Mouse (Mus musculus): ENCODE measurements around the gene Slc6a16. TPM values are rescaled to one million over a fixed set of nuclear protein-coding genes. Genes with fewer than 3 reads are reported as not detected.
"Not testable (repeated sequence)": the region's sequence is repeated elsewhere in the genome, so short reads cannot be mapped to it uniquely, and the experiment has no call there.

Slc6a16 gene
- polyA plus RNA-seq, 1 experiment from 2014 or later, result not detected

GRCm38 (mm10) chr7:45237747-45238699 lies 2.9 kb upstream of the Slc6a16 start:
- H3K9ac ChIP-seq (ENCODE audit: low read depth, low read length), result peak overlapping the region; percentile 29
- 36% methylated on average over 17 of the region's 17 CpGs for WGBS (ENCODE audit: insufficient replicate concordance)

GRCm38 (mm10) chr7:45238723-45239496 lies 2.0 kb upstream of the Slc6a16 start, which contains the start of gene Cd37:
Gene Cd37 (minus strand): TSS chr7:45239115.
- WGBS (ENCODE audit: insufficient replicate concordance), result 9% methylated on average over 20 of the region's 20 CpGs
- H3K4me2 ChIP-seq (ENCODE audit: low read depth, low read length), result peak within 1 kb of the TSS; percentile 62
- H3K4me1 ChIP-seq (ENCODE audit: control insufficient read depth, low read depth, low read length), result peaks cover 13% of the 10 kb centered on the region

More at GRCm38 (mm10) chr7:45237747-45238699, 2.9 kb upstream of the Slc6a16 start:
- Histone ChIP-seq H3K9me3 (replicated peaks; ENCODE audit: control insufficient read depth, low read length) (no peaks in the 10 kb centered on the region), H3K4me2 (ENCODE audit: low read depth, low read length) (peak overlapping the region; percentile 62), H3K4me1 (ENCODE audit: control insufficient read depth, low read depth, low read length) (peaks cover 14% of the 10 kb centered on the region), H3K27ac (ENCODE audit: low read length) (peak overlapping the region; percentile 75), H3K36me3 (ENCODE audit: control insufficient read depth, insufficient read depth) (no peaks in the 10 kb centered on the region), H3K4me3 (ENCODE audit: low read depth, low read length) (peak overlapping the region; percentile 49), H3K27me3 (ENCODE audit: control insufficient read depth, insufficient read depth, low read depth, low read length) (no peaks in the 10 kb centered on the region)
- no peak for ATAC-seq (ENCODE audit: low read depth)

GRCm38 (mm10) chr7:45240109-45240508 lies 776 bp upstream of the Slc6a16 start:
- Histone ChIP-seq H3K27ac (ENCODE audit: low read length) (no peak overlapping the region), H3K27me3 (ENCODE audit: control insufficient read depth, insufficient read depth, low read depth, low read length) (no peaks in the 10 kb centered on the region), H3K36me3 (ENCODE audit: control insufficient read depth, insufficient read depth) (no peaks in the 10 kb centered on the region), H3K4me1 (ENCODE audit: control insufficient read depth, low read depth, low read length) (peaks cover 9% of the 10 kb centered on the region), H3K9ac (ENCODE audit: low read depth, low read length) (no peak overlapping the region), H3K4me3 (ENCODE audit: low read depth, low read length) (no peak overlapping the region), H3K4me2 (ENCODE audit: low read depth, low read length) (no peak overlapping the region), H3K9me3 (replicated peaks; ENCODE audit: control insufficient read depth, low read length) (no peaks in the 10 kb centered on the region)
- no peak for ATAC-seq (ENCODE audit: low read depth)
- WGBS (ENCODE audit: insufficient replicate concordance), result 64% methylated on average over 7 of the region's 7 CpGs

More at GRCm38 (mm10) chr7:45238723-45239496, 2.0 kb upstream of the Slc6a16 start, which contains the start of gene Cd37:
- peak within 1 kb of the TSS; percentile 29 for H3K9ac ChIP-seq (ENCODE audit: low read depth, low read length)
- ATAC-seq (ENCODE audit: low read depth), result peak; percentile 49; the same call in 1 of the 2 replicates
- no peaks in the 10 kb centered on the region for H3K9me3 ChIP-seq (replicated peaks; ENCODE audit: control insufficient read depth, low read length)
- peak within 1 kb of the TSS; percentile 49 for H3K4me3 ChIP-seq (ENCODE audit: low read depth, low read length)
- H3K27ac ChIP-seq (ENCODE audit: low read length), result peak within 1 kb of the TSS; percentile 75
- H3K27me3 ChIP-seq (ENCODE audit: control insufficient read depth, insufficient read depth, low read depth, low read length), result no peaks in the 10 kb centered on the region
- H3K36me3 ChIP-seq (ENCODE audit: control insufficient read depth, insufficient read depth), result no peaks in the 10 kb centered on the region

GRCm38 (mm10) chr7:45241389-45241749 lies 484 bp downstream of the Slc6a16 start:
- ATAC-seq (ENCODE audit: low read depth), result no peak
- peaks cover 9% of the 10 kb centered on the region for H3K4me1 ChIP-seq (ENCODE audit: control insufficient read depth, low read depth, low read length)
- H3K4me2 ChIP-seq (ENCODE audit: low read depth, low read length), result 0 out of 2 replicates have a peak overlapping the region, but pooled peaks have one; percentile 8
- no peaks in the 10 kb centered on the region for H3K27me3 ChIP-seq (ENCODE audit: control insufficient read depth, insufficient read depth, low read depth, low read length)
- H3K4me3 ChIP-seq (ENCODE audit: low read depth, low read length), result no peak overlapping the region
- WGBS (ENCODE audit: insufficient replicate concordance), result 74% methylated on average over 6 of the region's 6 CpGs
- H3K9ac ChIP-seq (ENCODE audit: low read depth, low read length), result no peak overlapping the region
- no peak overlapping the region for H3K27ac ChIP-seq (ENCODE audit: low read length)
- no peaks in the 10 kb centered on the region for H3K9me3 ChIP-seq (replicated peaks; ENCODE audit: control insufficient read depth, low read length)
- H3K36me3 ChIP-seq (ENCODE audit: control insufficient read depth, insufficient read depth), result no peaks in the 10 kb centered on the region

GRCm38 (mm10) chr7:45247666-45248065 lies 6.8 kb downstream of the Slc6a16 start:
- H3K4me1 ChIP-seq (ENCODE audit: control insufficient read depth, low read depth, low read length), result no peaks in the 10 kb centered on the region
- H3K4me2 ChIP-seq (ENCODE audit: low read depth, low read length), result no peak overlapping the region
- H3K4me3 ChIP-seq (ENCODE audit: low read depth, low read length), result no peak overlapping the region
- no peaks in the 10 kb centered on the region for H3K27me3 ChIP-seq (ENCODE audit: control insufficient read depth, insufficient read depth, low read depth, low read length)
- WGBS (ENCODE audit: insufficient replicate concordance), result 36% methylated on average over 3 of the region's 3 CpGs
- no peak overlapping the region for H3K9ac ChIP-seq (ENCODE audit: low read depth, low read length)
- no peaks in the 10 kb centered on the region for H3K36me3 ChIP-seq (ENCODE audit: control insufficient read depth, insufficient read depth)
- ATAC-seq (ENCODE audit: low read depth), result no peak
- H3K27ac ChIP-seq (ENCODE audit: low read length), result no peak overlapping the region
- no peaks in the 10 kb centered on the region for H3K9me3 ChIP-seq (replicated peaks; ENCODE audit: control insufficient read depth, low read length)

- Histone ChIP-seq H3K27me3 (ENCODE audit: control insufficient read depth, insufficient read depth, low read depth, low read length) (no peaks in the 10 kb centered on the region), H3K4me1 (ENCODE audit: control insufficient read depth, low read depth, low read length) (no peaks in the 10 kb centered on the region), H3K9ac (ENCODE audit: low read depth, low read length) (no peak overlapping the region), H3K36me3 (ENCODE audit: control insufficient read depth, insufficient read depth) (no peaks in the 10 kb centered on the region), H3K4me3 (ENCODE audit: low read depth, low read length) (no peak overlapping the region), H3K9me3 (replicated peaks; ENCODE audit: control insufficient read depth, low read length) (no peaks in the 10 kb centered on the region), H3K27ac (ENCODE audit: low read length) (no peak overlapping the region), H3K4me2 (ENCODE audit: low read depth, low read length) (no peak overlapping the region)
- ATAC-seq (ENCODE audit: low read depth), result no peak
- whole genome bisulfite sequencing (ENCODE audit: insufficient replicate concordance), result 72% methylated on average over 8 of the region's 8 CpGs
Observed at GRCm38 (mm10) chr7:45253806-45254205, 12.9 kb downstream of the Slc6a16 start.

- not testable (repeated sequence) for H3K9ac ChIP-seq (ENCODE audit: low read depth, low read length); H3K4me1 ChIP-seq (ENCODE audit: control insufficient read depth, low read depth, low read length); H3K4me2 ChIP-seq (ENCODE audit: low read depth, low read length); H3K27me3 ChIP-seq (ENCODE audit: control insufficient read depth, insufficient read depth, low read depth, low read length); H3K4me3 ChIP-seq (ENCODE audit: low read depth, low read length); H3K9me3 ChIP-seq (replicated peaks; ENCODE audit: control insufficient read depth, low read length); H3K36me3 ChIP-seq (ENCODE audit: control insufficient read depth, insufficient read depth); ATAC-seq (ENCODE audit: low read depth); H3K27ac ChIP-seq (ENCODE audit: low read length)
- WGBS (ENCODE audit: insufficient replicate concordance), result 45% methylated on average over 4 of the region's 7 CpGs
Observed at GRCm38 (mm10) chr7:45255822-45256221, 14.9 kb downstream of the Slc6a16 start.

GRCm38 (mm10) chr7:45257063-45257840 lies 16.4 kb downstream of the Slc6a16 start:
- Histone ChIP-seq H3K9me3 (replicated peaks; ENCODE audit: control insufficient read depth, low read length) (no peaks in the 10 kb centered on the region), H3K4me3 (ENCODE audit: low read depth, low read length) (no peak overlapping the region), H3K4me1 (ENCODE audit: control insufficient read depth, low read depth, low read length) (no peaks in the 10 kb centered on the region), H3K27ac (ENCODE audit: low read length) (no peak overlapping the region), H3K9ac (ENCODE audit: low read depth, low read length) (no peak overlapping the region), H3K36me3 (ENCODE audit: control insufficient read depth, insufficient read depth) (no peaks in the 10 kb centered on the region), H3K4me2 (ENCODE audit: low read depth, low read length) (no peak overlapping the region), H3K27me3 (ENCODE audit: control insufficient read depth, insufficient read depth, low read depth, low read length) (no peaks in the 10 kb centered on the region)
- ATAC-seq (ENCODE audit: low read depth), result no peak
- 46% methylated on average over 11 of the region's 11 CpGs for WGBS (ENCODE audit: insufficient replicate concordance)

Data from liver, embryonic 16.5 days (tissue).